Mouse (Mus musculus): Measurements from ENCODE around the gene Ascc2. TPM values are rescaled to one million over a fixed set of nuclear protein-coding genes. Genes with fewer than 3 reads are reported as not detected.

The Ascc2 gene
- polyA plus RNA-seq, 1 experiment = 57.6 TPM

DNA sequence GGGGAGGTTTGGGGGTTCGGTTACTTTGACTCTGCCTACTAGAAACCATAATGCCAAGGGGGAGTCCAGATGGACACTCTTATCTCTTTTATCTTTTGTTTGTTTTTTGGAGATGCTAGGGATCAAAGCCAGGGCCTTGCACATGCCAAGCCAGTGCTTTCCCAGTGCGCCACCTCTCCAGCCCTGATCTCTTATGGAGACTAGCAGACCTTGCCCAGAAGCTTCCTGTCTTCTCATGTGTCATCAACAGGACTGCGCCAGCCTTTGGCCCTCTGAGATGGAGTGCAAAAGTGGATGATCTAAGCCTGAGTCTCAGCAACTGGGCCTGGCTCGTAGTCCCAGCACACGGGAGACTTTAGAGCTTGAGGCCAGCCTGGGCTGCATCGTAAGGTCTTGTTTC, 38.1 kb downstream of the Ascc2 start:
- H3K27me3 ChIP-seq (ENCODE audit: control insufficient read depth, insufficient read depth, insufficient read length) = no peaks in the 10 kb centered on the region
- H3ac ChIP-seq (ENCODE audit: control insufficient read depth, insufficient read length) = no peak overlapping the region
- H3K4me2 ChIP-seq (ENCODE audit: low read depth) = no peak overlapping the region
- TF ChIP-seq POLR2AphosphoS2 (IDR thresholded peaks at IDR 0.05; ENCODE audit: insufficient read length, low read depth) = no peak
- no peak for TF ChIP-seq POLR2A (IDR thresholded peaks at IDR 0.05; ENCODE audit: insufficient read length, low read depth)
- no peak for TF ChIP-seq TCF3 (IDR thresholded peaks at IDR 0.05; ENCODE audit: insufficient read length, low read depth)
- TF ChIP-seq MYOD1 (IDR thresholded peaks at IDR 0.05; ENCODE audit: control insufficient read depth in 1 of 3, insufficient read length in 2 of 3, low read depth in 2 of 3) = no peak
- TF ChIP-seq TCF12 (IDR thresholded peaks at IDR 0.05; ENCODE audit: insufficient read depth, poor library complexity, severe bottlenecking) = no peak
- H3K36me3 ChIP-seq (ENCODE audit: control insufficient read depth, insufficient read depth) = peaks cover 36% of the 10 kb centered on the region
- no peaks in the 10 kb centered on the region for H3K79me2 ChIP-seq (ENCODE audit: control insufficient read depth, insufficient read depth)
- no peak overlapping the region for H3K4me3 ChIP-seq

DNA sequence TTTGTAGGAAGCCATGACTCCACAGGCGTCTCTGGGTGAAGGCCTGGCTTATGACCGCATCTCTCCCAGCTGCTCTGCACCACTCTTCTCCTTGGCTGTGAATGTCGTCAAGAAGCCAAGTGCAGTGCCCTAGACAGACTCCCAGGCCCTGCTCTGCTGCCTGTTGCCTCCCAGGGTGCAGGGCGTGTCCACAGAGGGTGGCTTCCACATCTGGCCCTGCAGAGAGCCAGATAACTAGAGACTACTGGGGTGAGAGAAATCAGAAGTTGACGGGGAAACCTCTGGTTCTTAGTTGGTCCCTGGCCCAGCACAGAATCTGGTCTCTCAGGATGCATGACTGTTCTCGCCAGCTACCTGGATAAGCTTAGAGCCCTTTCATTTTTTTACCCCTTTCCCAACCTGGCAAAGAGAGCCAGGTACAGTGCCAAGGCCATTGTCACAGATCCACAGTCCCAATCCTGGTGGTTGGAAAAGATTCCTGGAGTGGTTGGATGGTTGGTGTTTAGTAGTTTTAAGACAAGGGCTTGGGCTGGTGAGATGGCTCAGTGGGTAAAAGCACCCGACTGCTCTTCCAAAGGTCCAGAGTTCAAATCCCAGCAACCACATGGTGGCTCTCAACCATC, 39.8 kb downstream of the Ascc2 start:
- no peaks in the 10 kb centered on the region for H3K27me3 ChIP-seq (ENCODE audit: control insufficient read depth, insufficient read depth, insufficient read length)
- TF ChIP-seq REST (IDR thresholded peaks at IDR 0.05; ENCODE audit: insufficient read depth, insufficient read length) (no peak), TCF3 (IDR thresholded peaks at IDR 0.05; ENCODE audit: insufficient read length, low read depth) (no peak), SRF (IDR thresholded peaks at IDR 0.05; ENCODE audit: control insufficient read depth, insufficient read length, low read depth) (no peak), MYOD1 (IDR thresholded peaks at IDR 0.05; ENCODE audit: control insufficient read depth in 1 of 3, insufficient read length in 2 of 3, low read depth in 2 of 3) (no peak), E2F4 (IDR thresholded peaks at IDR 0.05; ENCODE audit: insufficient read depth) (no peak), POLR2AphosphoS2 (IDR thresholded peaks at IDR 0.05; ENCODE audit: insufficient read length, low read depth) (no peak), TCF12 (IDR thresholded peaks at IDR 0.05; ENCODE audit: insufficient read depth, poor library complexity, severe bottlenecking) (no peak), MYOG (IDR thresholded peaks at IDR 0.05; ENCODE audit: control insufficient read depth in 1 of 3, insufficient read depth in 1 of 3, insufficient read length in 2 of 3, low read depth in 2 of 3) (no peak), USF1 (IDR thresholded peaks at IDR 0.05; ENCODE audit: low read depth) (no peak), MAX (IDR thresholded peaks at IDR 0.05; ENCODE audit: low read depth) (no peak), CEBPB (IDR thresholded peaks at IDR 0.05; ENCODE audit: insufficient read depth, poor library complexity, severe bottlenecking) (no peak), POLR2A (IDR thresholded peaks at IDR 0.05; ENCODE audit: insufficient read length, low read depth) (no peak)
- no peak overlapping the region for H3K4me2 ChIP-seq (ENCODE audit: low read depth)
- H3ac ChIP-seq (ENCODE audit: control insufficient read depth, insufficient read length) = no peak overlapping the region
- no peak overlapping the region for H3K4me3 ChIP-seq
- H3K79me2 ChIP-seq (ENCODE audit: control insufficient read depth, insufficient read depth) = no peaks in the 10 kb centered on the region
- H3K36me3 ChIP-seq (ENCODE audit: control insufficient read depth, insufficient read depth) = peaks cover 41% of the 10 kb centered on the region

DNA sequence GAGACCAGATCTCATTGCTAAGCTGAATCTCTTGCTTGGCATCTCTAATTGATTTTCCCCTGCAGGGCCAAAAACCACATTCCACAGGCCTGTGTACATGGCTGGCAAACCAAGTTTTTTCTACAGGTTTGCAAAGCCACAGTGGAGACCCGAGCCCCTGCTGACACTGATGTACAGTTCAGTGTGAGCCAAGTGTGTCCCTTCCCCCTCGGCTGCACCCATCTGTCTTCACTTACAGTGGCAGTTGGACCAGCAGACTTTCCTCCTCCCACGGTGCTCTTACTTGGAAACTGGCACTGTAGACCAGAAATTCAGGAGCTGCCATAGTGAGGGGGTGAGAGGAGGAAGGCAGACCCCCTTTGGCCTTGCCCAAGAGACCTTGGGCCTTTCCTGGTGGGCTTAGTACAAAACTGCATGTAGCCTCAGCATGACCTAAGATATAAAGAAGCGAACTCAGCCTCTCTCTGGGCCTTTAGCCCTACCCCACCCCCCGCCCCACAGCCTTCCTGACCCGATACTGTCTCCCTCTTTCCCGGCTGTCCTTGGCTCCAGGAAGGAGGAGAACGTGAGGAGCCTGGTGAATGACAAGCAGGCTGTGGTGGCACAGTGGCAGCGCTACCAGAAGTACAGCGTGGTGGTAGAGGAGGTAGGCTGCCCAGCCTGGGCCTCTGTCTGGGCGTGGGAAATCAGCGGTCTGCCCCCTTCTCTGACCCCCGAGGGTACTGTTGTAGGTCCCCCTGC, 41.3 kb downstream of the Ascc2 start:
- H3K79me2 ChIP-seq (ENCODE audit: control insufficient read depth, insufficient read depth) = no peaks in the 10 kb centered on the region
- H3ac ChIP-seq (ENCODE audit: control insufficient read depth, insufficient read length) = no peak overlapping the region
- H3K4me2 ChIP-seq (ENCODE audit: low read depth) = no peak overlapping the region
- peaks cover 38% of the 10 kb centered on the region for H3K36me3 ChIP-seq (ENCODE audit: control insufficient read depth, insufficient read depth)
- H3K27me3 ChIP-seq (ENCODE audit: control insufficient read depth, insufficient read depth, insufficient read length) = no peaks in the 10 kb centered on the region
- H3K4me3 ChIP-seq = no peak overlapping the region
- TF ChIP-seq REST (IDR thresholded peaks at IDR 0.05; ENCODE audit: insufficient read depth, insufficient read length) (no peak), SRF (IDR thresholded peaks at IDR 0.05; ENCODE audit: control insufficient read depth, insufficient read length, low read depth) (no peak), USF1 (IDR thresholded peaks at IDR 0.05; ENCODE audit: low read depth) (no peak), E2F4 (IDR thresholded peaks at IDR 0.05; ENCODE audit: insufficient read depth) (no peak), MYOG (IDR thresholded peaks at IDR 0.05; ENCODE audit: control insufficient read depth in 1 of 3, insufficient read depth in 1 of 3, insufficient read length in 2 of 3, low read depth in 2 of 3) (no peak), MYOD1 (IDR thresholded peaks at IDR 0.05; ENCODE audit: control insufficient read depth in 1 of 3, insufficient read length in 2 of 3, low read depth in 2 of 3) (no peak), TCF3 (IDR thresholded peaks at IDR 0.05; ENCODE audit: insufficient read length, low read depth) (no peak)

DNA sequence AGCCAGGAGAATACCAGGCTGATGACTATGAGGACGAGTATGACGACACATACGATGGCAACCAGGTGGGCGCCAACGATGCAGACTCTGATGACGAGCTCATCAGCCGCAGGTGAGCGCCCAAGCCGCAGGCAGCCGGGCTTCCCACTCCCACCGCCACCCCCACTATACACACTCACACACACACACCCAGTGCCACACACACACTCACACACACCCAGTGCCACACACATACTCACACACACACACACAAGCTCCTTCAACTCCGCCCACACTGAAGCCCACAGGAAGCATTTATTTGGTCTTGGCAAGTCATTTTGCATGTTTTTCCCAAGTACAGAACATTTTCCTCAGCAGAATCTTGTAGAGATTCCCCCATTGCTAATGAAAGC, 41.9 kb downstream of the Ascc2 start:
- H3K4me3 ChIP-seq = no peak overlapping the region
- TF ChIP-seq SRF (IDR thresholded peaks at IDR 0.05; ENCODE audit: control insufficient read depth, insufficient read length, low read depth) (no peak), CEBPB (IDR thresholded peaks at IDR 0.05; ENCODE audit: insufficient read depth, poor library complexity, severe bottlenecking) (no peak), POLR2A (IDR thresholded peaks at IDR 0.05; ENCODE audit: insufficient read length, low read depth) (peak; percentile 34), POLR2AphosphoS2 (IDR thresholded peaks at IDR 0.05; ENCODE audit: insufficient read length, low read depth) (peak; percentile 61), REST (IDR thresholded peaks at IDR 0.05; ENCODE audit: insufficient read depth, insufficient read length) (no peak), MYOG (IDR thresholded peaks at IDR 0.05; ENCODE audit: control insufficient read depth in 1 of 3, insufficient read depth in 1 of 3, insufficient read length in 2 of 3, low read depth in 2 of 3) (no peak), MAX (IDR thresholded peaks at IDR 0.05; ENCODE audit: low read depth) (no peak), MYOD1 (IDR thresholded peaks at IDR 0.05; ENCODE audit: control insufficient read depth in 1 of 3, insufficient read length in 2 of 3, low read depth in 2 of 3) (no peak), TCF3 (IDR thresholded peaks at IDR 0.05; ENCODE audit: insufficient read length, low read depth) (no peak), E2F4 (IDR thresholded peaks at IDR 0.05; ENCODE audit: insufficient read depth) (no peak), USF1 (IDR thresholded peaks at IDR 0.05; ENCODE audit: low read depth) (no peak), TCF12 (IDR thresholded peaks at IDR 0.05; ENCODE audit: insufficient read depth, poor library complexity, severe bottlenecking) (no peak)
- peaks cover 34% of the 10 kb centered on the region for H3K36me3 ChIP-seq (ENCODE audit: control insufficient read depth, insufficient read depth)
- no peak overlapping the region for H3ac ChIP-seq (ENCODE audit: control insufficient read depth, insufficient read length)
- H3K27me3 ChIP-seq (ENCODE audit: control insufficient read depth, insufficient read depth, insufficient read length) = no peaks in the 10 kb centered on the region
- no peaks in the 10 kb centered on the region for H3K79me2 ChIP-seq (ENCODE audit: control insufficient read depth, insufficient read depth)
- no peak overlapping the region for H3K4me2 ChIP-seq (ENCODE audit: low read depth)
